Mouse (Mus musculus) G1E (cell line): ENCODE measurements around the gene Polg2. TPM values are rescaled to one million over a fixed set of nuclear protein-coding genes. Genes with fewer than 3 reads are reported as not detected.

Source experiments
- ATAC-seq: 2 replicates; pipeline ENCODE4 v1.8.0; 2016; ENCODE audit warnings: mild to moderate bottlenecking; ENCODE audit not compliant: insufficient number of reproducible peaks, poor library complexity, low FRiP score, severe bottlenecking; ENCODE audit errors: extremely low read depth
- DNase-seq: peaks from one replicate; pipeline ENCODE4 v3.0.0; 2012; ENCODE audit warnings: low spot score
- H3K27me3 ChIP-seq: 2 replicates; pipeline ENCODE4 v1.6.1; 2012; ENCODE audit warnings: mild to moderate bottlenecking, low read length, inconsistent platforms; ENCODE audit not compliant: insufficient read depth
- H3K36me3 ChIP-seq: replicated peaks from 2 replicates; pipeline ENCODE3; 2012; ENCODE audit warnings: mild to moderate bottlenecking, inconsistent platforms
- H3K4me1 ChIP-seq: 2 replicates; pipeline ENCODE4 v1.6.1; 2012; ENCODE audit warnings: low read depth, low read length, inconsistent platforms, mixed read lengths; ENCODE audit not compliant: insufficient read depth
- H3K4me3 ChIP-seq: 2 replicates; pipeline ENCODE4 v1.5.1; 2012; ENCODE audit warnings: low read depth, mild to moderate bottlenecking, inconsistent platforms, low read length, moderate library complexity, mixed read lengths
- H3K9me3 ChIP-seq: replicated peaks from 2 replicates; pipeline ENCODE4 v1.6.1; 2012; ENCODE audit warnings: inconsistent platforms
- CTCF ChIP-seq: IDR thresholded peaks from 2 replicates; pipeline ENCODE4 v1.5.1; 2012; ENCODE audit warnings: low read depth, low read length, inconsistent platforms, mixed read lengths
- GATA1 ChIP-seq: IDR thresholded peaks from 2 replicates; pipeline ENCODE4 v1.6.1; 2012; ENCODE audit warnings: borderline replicate concordance, low read length, inconsistent platforms, mixed read lengths
- GATA2 ChIP-seq: IDR thresholded peaks from 2 replicates; pipeline ENCODE4 v1.6.1; 2012; ENCODE audit warnings: low read depth, low read length, inconsistent platforms, borderline replicate concordance
- POLR2AphosphoS5 ChIP-seq: IDR thresholded peaks from 2 replicates; pipeline ENCODE4 v1.6.1; 2012; ENCODE audit warnings: low read depth, low read length, inconsistent platforms; ENCODE audit not compliant: insufficient replicate concordance
- TAL1 ChIP-seq: conservative IDR thresholded peaks from 2 replicates; pipeline ENCODE4 v1.6.1; 2012; ENCODE audit warnings: low read depth, low read length, inconsistent platforms, mixed read lengths
- polyA plus RNA-seq: library from polyadenylated mRNA; stranded (reverse); fragments of >175 nt; gene quantifications from 2 replicates; pipeline ENCODE4 v1.2.3, GENCODE M21; 2012
- total RNA-seq, 2 experiments: library from RNA; stranded (forward) in 1 of 2; stranded (reverse) in 1 of 2; fragments of 200-1000 nt in 1 of 2; fragments of >200 nt in 1 of 2; fragmentation: Nextera tagmentation in 1 of 2; gene quantifications; 2 replicates each; pipeline ENCODE4 v1.2.3; 2014 to 2017

Gene Polg2
- total and polyA plus RNA-seq, 3 experiments, result 2.7 to 10.3 (median 8.5) TPM

GRCm38 (mm10) chr11:106778589-106779387 is 549 bp downstream of the Polg2 start:
- TF ChIP-seq TAL1 (no peak), CTCF (no peak), GATA1 (no peak), POLR2AphosphoS5 (no peak), GATA2 (no peak)
- peaks cover 67% of the 10 kb centered on the region for H3K36me3 ChIP-seq
- ATAC-seq, result no peak

GRCm38 (mm10) chr11:106778132-106778531 is 1.2 kb downstream of the Polg2 start:
- no peak for ATAC-seq
- H3K4me3 ChIP-seq, result peak overlapping the region; percentile 27; the same call in 1 of the 2 replicates

More at GRCm38 (mm10) chr11:106778589-106779387, 549 bp downstream of the Polg2 start:
- Histone ChIP-seq H3K4me1 (peaks cover 35% of the 10 kb centered on the region), H3K9me3 (no peaks in the 10 kb centered on the region), H3K27me3 (no peaks in the 10 kb centered on the region), H3K4me3 (peak overlapping the region; percentile 91)
- DNase-seq, result no peak

GRCm38 (mm10) chr11:106777395-106777794 is 1.9 kb downstream of the Polg2 start:
- no peaks in the 10 kb centered on the region for H3K27me3 ChIP-seq
- H3K4me1 ChIP-seq, result peaks cover 22% of the 10 kb centered on the region
- no peak for ATAC-seq
- H3K9me3 ChIP-seq, result no peaks in the 10 kb centered on the region
- TF ChIP-seq GATA1 (no peak), POLR2AphosphoS5 (no peak), CTCF (no peak), GATA2 (no peak), TAL1 (no peak)
- DNase-seq, result no peak
- H3K4me3 ChIP-seq, result no peak overlapping the region
- peaks cover 67% of the 10 kb centered on the region for H3K36me3 ChIP-seq

More at GRCm38 (mm10) chr11:106778132-106778531, 1.2 kb downstream of the Polg2 start:
- H3K9me3 ChIP-seq, result no peaks in the 10 kb centered on the region
- peaks cover 29% of the 10 kb centered on the region for H3K4me1 ChIP-seq
- peaks cover 67% of the 10 kb centered on the region for H3K36me3 ChIP-seq
- DNase-seq, result no peak
- TF ChIP-seq GATA1 (no peak), CTCF (no peak), GATA2 (no peak), TAL1 (no peak), POLR2AphosphoS5 (no peak)
- H3K27me3 ChIP-seq, result no peaks in the 10 kb centered on the region

GRCm38 (mm10) chr11:106776960-106777359 is 2.4 kb downstream of the Polg2 start:
- H3K4me1 ChIP-seq, result peaks cover 18% of the 10 kb centered on the region
- no peaks in the 10 kb centered on the region for H3K27me3 ChIP-seq
- DNase-seq, result no peak
- H3K36me3 ChIP-seq, result peaks cover 67% of the 10 kb centered on the region
- no peak for ATAC-seq
- no peak for TF ChIP-seq TAL1
- H3K4me3 ChIP-seq, result no peak overlapping the region
- no peaks in the 10 kb centered on the region for H3K9me3 ChIP-seq

- Histone ChIP-seq H3K27me3 (no peaks in the 10 kb centered on the region), H3K36me3 (peaks cover 91% of the 10 kb centered on the region), H3K4me1 (peaks cover 8% of the 10 kb centered on the region; the same call in 1 of the 2 replicates), H3K4me3 (no peak overlapping the region), H3K9me3 (peaks cover 3% of the 10 kb centered on the region)
- TF ChIP-seq GATA1 (no peak), CTCF (no peak), GATA2 (no peak), POLR2AphosphoS5 (no peak), TAL1 (no peak)
- DNase-seq, result no peak
- no peak for ATAC-seq
These were observed 6.3 kb downstream of the Polg2 start for GRCm38 (mm10) chr11:106773061-106773460.

- no peak for TF ChIP-seq POLR2AphosphoS5
- 0 out of 2 replicates have a peak, but pooled peaks have one; percentile 21 for TF ChIP-seq CTCF
- no peaks in the 10 kb centered on the region; the same call in 1 of the 2 replicates for H3K4me1 ChIP-seq
- H3K9me3 ChIP-seq, result peaks cover 8% of the 10 kb centered on the region
- ATAC-seq, result no peak
- H3K36me3 ChIP-seq, result peaks cover 94% of the 10 kb centered on the region
- H3K27me3 ChIP-seq, result no peaks in the 10 kb centered on the region
- no peak overlapping the region for H3K4me3 ChIP-seq
- no peak for DNase-seq
These were observed 9.0 kb downstream of the Polg2 start for GRCm38 (mm10) chr11:106770195-106770974.
